Mouse (Mus musculus): ENCODE measurements around the gene Katna1. TPM values are rescaled to one million over a fixed set of nuclear protein-coding genes. Genes with fewer than 3 reads are reported as not detected.

Katna1 gene
- total RNA-seq, 4 experiments from 2014 or later: 14.6 to 21.1 (median 17.6) TPM

DNA sequence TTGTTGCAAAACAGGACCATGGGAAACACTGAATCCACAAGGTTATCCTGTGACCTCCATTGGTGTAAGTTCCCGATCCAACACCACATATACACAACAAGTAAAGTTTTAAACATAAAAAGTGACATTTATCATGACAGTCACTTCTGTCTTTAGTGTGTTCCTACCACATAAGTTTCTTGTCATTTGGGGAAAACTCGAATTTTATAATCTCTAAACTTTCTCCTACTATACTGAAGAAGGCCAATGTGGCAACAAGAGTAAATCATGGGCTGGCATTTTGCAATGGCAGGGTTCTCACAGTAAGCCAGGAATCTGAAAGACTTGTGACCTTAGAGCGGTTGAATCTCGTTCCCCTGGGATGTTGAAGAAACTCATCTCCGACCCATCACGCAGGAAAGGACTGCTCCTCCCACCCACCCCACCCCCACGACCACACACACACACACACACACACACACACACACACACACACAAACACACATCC, 54.0 kb downstream of the Katna1 start:
- DNase-seq (ENCODE audit: low spot score in 2 of 2): no peak

- DNase-seq (ENCODE audit: low spot score in 2 of 2): peak; percentile 67 to 80
These were observed 54.7 kb downstream of the Katna1 start for GRCm38 (mm10) chr10:7780238-7781176.

DNA sequence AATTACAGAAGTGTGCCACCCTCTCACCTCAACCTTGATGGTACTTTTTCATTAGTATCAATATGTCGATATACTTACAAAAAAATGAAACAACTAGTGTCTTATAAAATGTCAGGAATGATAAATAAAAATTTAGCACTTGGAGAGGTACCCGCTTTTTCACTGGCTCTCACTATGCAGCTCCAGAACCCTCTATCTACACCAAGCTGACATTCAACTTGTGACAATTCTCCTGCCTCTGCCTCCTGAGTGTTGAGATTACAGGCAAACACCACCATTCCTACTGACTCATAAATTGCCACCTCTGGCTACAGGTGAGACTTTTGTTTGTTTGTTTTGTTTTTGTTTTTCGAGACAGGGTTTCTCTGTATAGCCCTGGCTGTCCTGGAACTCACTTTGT, 55.4 kb downstream of the Katna1 start:
- no peak for DNase-seq (ENCODE audit: low spot score in 2 of 2)

DNA sequence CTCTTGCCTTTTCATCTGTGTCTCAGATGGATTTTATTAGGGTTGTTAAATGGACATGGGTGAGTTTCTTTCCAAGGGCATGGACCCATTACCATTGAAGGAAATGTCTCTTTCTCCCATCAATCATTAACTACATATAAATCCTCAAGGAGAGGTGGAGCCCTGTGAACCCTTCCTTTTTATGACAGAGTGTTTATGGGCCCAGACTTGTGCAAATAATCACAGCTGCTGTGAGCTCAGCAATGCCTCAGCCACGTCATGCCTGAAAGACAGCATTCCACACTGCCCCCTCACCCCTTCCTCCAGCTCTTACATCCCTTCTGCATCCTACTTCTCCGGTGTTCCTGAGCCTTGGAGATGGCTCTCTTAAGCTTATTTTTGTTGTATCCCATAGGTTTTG, 61.5 kb downstream of the Katna1 start:
- no peak for DNase-seq (ENCODE audit: low spot score in 2 of 2)

DNA sequence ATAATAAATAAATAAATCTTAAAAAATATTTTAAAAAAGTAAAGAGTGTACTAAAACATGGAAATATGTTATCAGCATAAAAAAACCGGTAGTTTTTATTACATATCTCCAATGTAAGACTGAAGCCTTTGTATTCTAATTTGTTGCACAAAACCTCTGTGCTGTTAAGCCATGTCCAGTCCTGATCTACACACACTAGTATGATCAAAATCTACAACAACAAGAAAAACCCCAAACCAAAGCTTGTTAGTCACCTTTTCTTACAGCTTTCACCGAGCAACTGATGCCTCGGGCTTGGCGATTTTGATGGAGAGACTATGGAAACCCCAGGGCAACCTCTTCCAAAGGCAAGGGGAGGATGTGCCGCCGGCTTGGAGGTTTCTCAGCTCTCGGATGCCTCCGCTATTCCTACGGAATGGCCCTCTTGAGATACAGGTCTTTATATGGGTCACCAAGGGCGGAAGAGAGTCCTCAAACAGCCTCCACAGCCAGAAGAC, 66.5 kb downstream of the Katna1 start:
- DNase-seq (ENCODE audit: low spot score in 2 of 2): no peak

DNA sequence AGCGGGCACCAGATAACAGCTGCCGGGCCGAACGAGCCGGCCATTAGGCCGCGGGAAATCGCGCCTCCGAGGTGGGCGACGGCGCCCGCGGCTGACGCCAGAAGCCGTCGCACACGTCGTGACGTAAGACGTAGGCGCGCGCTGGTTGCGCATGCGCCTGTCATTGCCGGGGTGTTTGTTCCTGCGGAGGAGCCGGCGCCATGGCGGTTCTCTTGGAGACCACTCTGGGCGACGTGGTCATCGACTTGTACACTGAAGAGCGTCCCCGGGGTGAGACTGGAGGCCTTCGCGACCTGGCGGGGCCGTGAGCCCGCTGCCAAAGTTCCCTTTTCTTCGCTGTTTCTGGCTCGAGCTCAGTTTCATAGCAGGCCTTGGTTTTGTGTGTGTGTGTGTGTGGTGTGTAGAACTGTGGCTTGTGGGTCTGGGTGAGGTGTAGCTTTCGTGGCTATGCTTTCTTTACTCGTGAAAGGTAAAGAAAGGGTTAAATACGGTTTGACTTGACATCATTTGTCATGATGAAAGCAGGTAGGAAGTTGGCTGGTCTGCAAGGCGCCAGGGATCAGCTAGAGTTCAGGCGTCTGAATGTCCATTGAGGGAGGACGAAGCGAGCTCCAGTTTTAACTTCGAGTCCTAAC, 67.1 kb downstream of the Katna1 start, which contains the start of the genes Ginm1 and Ppil4:
Gene Ginm1 (minus strand): TSS at position 74 of the 635 bp plus-strand sequence.
Gene Ppil4 (plus strand): TSS at position 141 of the 635 bp plus-strand sequence.
- DNase-seq (ENCODE audit: low spot score in 2 of 2): peak; percentile 75 to 91

DNA sequence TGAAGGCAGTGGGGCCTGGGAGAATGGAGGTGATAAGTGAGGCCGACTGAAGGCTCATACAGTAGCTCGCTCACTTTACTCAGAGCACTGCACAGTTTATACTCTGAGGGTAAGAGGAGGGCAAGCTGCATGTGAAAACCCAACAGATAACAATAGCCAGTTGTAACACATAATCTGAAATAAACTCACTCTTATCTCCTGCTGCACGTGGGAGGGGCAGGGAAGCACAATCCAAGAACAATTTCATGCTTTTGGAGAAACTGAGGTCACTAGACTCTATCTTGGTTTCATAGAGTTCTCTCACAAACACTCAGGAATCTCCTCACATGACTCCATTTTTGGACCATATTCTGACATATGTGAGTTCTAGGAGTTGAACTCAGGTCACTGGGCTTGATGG, 75.5 kb downstream of the Katna1 start:
- DNase-seq (ENCODE audit: low spot score in 2 of 2): no peak

- DNase-seq (ENCODE audit: low spot score in 2 of 2): no peak
These were observed 76.8 kb downstream of the Katna1 start for GRCm38 (mm10) chr10:7802519-7803140.

DNA sequence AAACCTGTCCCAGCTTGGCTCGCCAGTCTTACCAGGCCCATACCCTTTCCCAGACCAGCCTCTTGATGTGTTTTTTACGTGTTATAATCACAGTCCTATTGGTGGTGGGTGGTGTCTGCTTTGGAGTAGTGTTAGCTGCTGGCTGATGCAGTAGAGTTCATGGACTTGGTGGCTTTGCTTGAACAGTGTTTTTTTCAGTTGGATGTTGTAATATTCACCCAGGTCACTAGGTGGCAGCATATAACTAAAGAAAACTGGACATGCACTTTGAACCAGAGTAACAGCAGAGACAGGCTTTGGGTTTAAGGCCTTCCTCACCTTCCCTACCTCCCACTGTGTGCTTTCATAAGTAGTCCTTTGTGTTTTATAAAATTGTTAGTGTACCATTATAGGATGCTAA, 84.1 kb downstream of the Katna1 start:
- peak; percentile 23 to 43 for DNase-seq (ENCODE audit: low spot score in 2 of 2)

Other genes with a start within 250 kb of the Katna1 start
- gene Lrp11, start 136.2 kb upstream of the Katna1 start, total RNA-seq (2022): 100 to 1,000 TPM; 169 to 193 (median 176) TPM
- gene Nup43, start 58.5 kb upstream of the Katna1 start, total RNA-seq (2022): 1 to 10 TPM; 5.8 to 9.9 (median 7.7) TPM
- gene Pcmt1, start 44.9 kb upstream of the Katna1 start, total RNA-seq (2022): 100 to 1,000 TPM; 157 to 165 (median 159) TPM
- gene Lats1, start 44.8 kb upstream of the Katna1 start, total RNA-seq (2022): 10 to 100 TPM; 32.2 to 37.3 (median 35.2) TPM
- gene Ginm1, start 66.8 kb downstream of the Katna1 start, total RNA-seq (2022): 10 to 100 TPM; 19.3 to 28.5 (median 23.8) TPM
- gene Ppil4, start 66.9 kb downstream of the Katna1 start, total RNA-seq (2022): 10 to 100 TPM; 26.9 to 34.1 (median 32.9) TPM
- under 1 TPM in 3 of 4 experiments, not detected in 1; 0.10 to 0.31 (median 0.16) TPM for gene Zc3h12d, start 106.5 kb downstream of the Katna1 start, total RNA-seq (2022)
- 10 to 100 TPM; 61.6 to 69.0 (median 66.4) TPM for gene Tab2, start 230.2 kb downstream of the Katna1 start, total RNA-seq (2022)

Measured in layer of hippocampus, adult 8-10 months (tissue).